8 mouse cellular contexts compared by ENCODE assay signal in genomic region chr12:112951150-112951842, GRCm38 (mm10). TPM values are rescaled to one million over a fixed set of nuclear protein-coding genes. Genes with fewer than 3 reads are reported as not detected.
DNase-seq lines count a peak whose midpoint lies in the region; ATAC-seq and TF ChIP-seq lines count a peak whose summit lies in the region.

No protein-coding gene starts in this region.

- no peaks in the 10 kb centered on the region for H3K9me3 ChIP-seq in heart, embryonic 12.5 days (replicated peaks)
- H3K9me3 ChIP-seq in limb, embryonic 13.5 days = no peaks in the 10 kb centered on the region

- no peak for DNase-seq in heart, postnatal 4 days
- no peak for DNase-seq in testis, postnatal 10 days (ENCODE audit: low spot score)
- DNase-seq in embryo, embryonic 9.5 days (ENCODE audit: extremely low spot score) = no peak
- DNase-seq in spleen, adult 18-20 months = no peak

- H3K27me3 ChIP-seq in heart, embryonic 12.5 days (replicated peaks) = peaks cover 4% of the 10 kb centered on the region; the same call in 1 of the 2 replicates
- no peaks in the 10 kb centered on the region for H3K27me3 ChIP-seq in testis, adult 2 months (ENCODE audit: control insufficient read depth, insufficient read depth, low read length)
- no peaks in the 10 kb centered on the region for H3K27me3 ChIP-seq in limb, embryonic 13.5 days

- peak overlapping the region; percentile 94 for H3K4me2 ChIP-seq in heart, embryonic 12.5 days
- peak overlapping the region; percentile 95 for H3K4me2 ChIP-seq in limb, embryonic 13.5 days (replicated peaks)

- H3K9ac ChIP-seq in heart, embryonic 12.5 days = peak overlapping the region; percentile 11; the same call in 1 of the 2 replicates
- H3K9ac ChIP-seq in limb, embryonic 13.5 days = peak overlapping the region; percentile 21; the same call in 1 of the 2 replicates

- ATAC-seq in heart, embryonic 12.5 days (ENCODE audit: insufficient number of reproducible peaks, low FRiP score) = no peak
- no peak for ATAC-seq in limb, embryonic 13.5 days (ENCODE audit: low FRiP score, low read depth)
- ATAC-seq in megakaryocyte-erythroid progenitor cell, adult 5-6 weeks (replicated peaks; ENCODE audit: low FRiP score, low TSS enrichment, poor library complexity, severe bottlenecking) = no peak

- H3K4me3 ChIP-seq in heart, embryonic 12.5 days = peak overlapping the region; percentile 59; the same call in 1 of the 2 replicates
- H3K4me3 ChIP-seq in testis, adult 2 months (ENCODE audit: control insufficient read depth, low read depth, low read length) = peak overlapping the region; percentile 54
- H3K4me3 ChIP-seq in limb, embryonic 13.5 days = 0 out of 2 replicates have a peak overlapping the region, but pooled peaks have one; percentile 62

- TF ChIP-seq POLR2A in testis, adult 2 months (IDR thresholded peaks at IDR 0.05; ENCODE audit: control insufficient read depth, low read depth, low read length) = no peak

- H3K27ac ChIP-seq in heart, embryonic 12.5 days (ENCODE audit: poor library complexity, severe bottlenecking) = peak overlapping the region; percentile 72
- no peak overlapping the region for H3K27ac ChIP-seq in testis, adult 2 months (ENCODE audit: control insufficient read depth, insufficient read depth, low read depth, low read length)
- H3K27ac ChIP-seq in limb, embryonic 13.5 days = no peak overlapping the region

- WGBS in heart, embryonic 12.5 days = 18% methylated on average over 7 of the region's 7 CpGs
- WGBS in limb, embryonic 13.5 days = 21% methylated on average over 7 of the region's 7 CpGs

- peaks cover 47% of the 10 kb centered on the region for H3K4me1 ChIP-seq in heart, embryonic 12.5 days (replicated peaks)
- peaks cover 23% of the 10 kb centered on the region for H3K4me1 ChIP-seq in testis, adult 2 months (ENCODE audit: control insufficient read depth, insufficient read depth, low read length)
- peaks cover 29% of the 10 kb centered on the region for H3K4me1 ChIP-seq in limb, embryonic 13.5 days

- H3K36me3 ChIP-seq in heart, embryonic 12.5 days = no peaks in the 10 kb centered on the region
- H3K36me3 ChIP-seq in testis, adult 2 months (ENCODE audit: control insufficient read depth, insufficient read depth, low read length) = no peaks in the 10 kb centered on the region
- H3K36me3 ChIP-seq in limb, embryonic 13.5 days = peaks cover 4% of the 10 kb centered on the region; the same call in 1 of the 2 replicates

- no peak for TF ChIP-seq CTCF in testis, adult 2 months (IDR thresholded peaks at IDR 0.05; ENCODE audit: control insufficient read depth, insufficient read depth, insufficient replicate concordance, low read depth, low read length)

RNA-seq across cellular contexts. Expression of gene Nudt14, which starts 9.4 kb away (rescaled TPM):
- polyA plus RNA-seq in heart, embryonic 12.5 days (2016; fragmentation: Nextera tagmentation; extraction: Ambion mirVana) = 38.3 and 41.7 TPM in 2 replicates
- total RNA-seq in heart, postnatal 4 days (2021) = 10 to 100 TPM; 10.3 to 15.7 TPM
- 14.8 and 15.6 TPM in 2 replicates for polyA plus RNA-seq in testis, adult 2 months (2012; rRNA removed)
- 83.8 and 88.9 TPM in 2 replicates for polyA plus RNA-seq in limb, embryonic 13.5 days (2015; fragmentation: Nextera tagmentation; extraction: Ambion mirVana)
- total RNA-seq in megakaryocyte-erythroid progenitor cell, adult 5-6 weeks (2014; fragmentation: Nextera tagmentation) = 9.9 and 22.9 TPM in 2 replicates
- 1.9 and 7.5 TPM in 2 replicates for total RNA-seq in megakaryocyte-erythroid progenitor cell, adult 5-6 weeks (2017)

RNA-seq across cellular contexts. Expression of gene Jag2, which starts 21.7 kb away (rescaled TPM):
- 2.6 TPM in 2 replicates for polyA plus RNA-seq in heart, embryonic 12.5 days (2016; fragmentation: Nextera tagmentation; extraction: Ambion mirVana)
- total RNA-seq in heart, postnatal 4 days (2021) = 10 to 100 TPM; 29.1 to 29.2 TPM
- 9.4 and 10.9 TPM in 2 replicates for polyA plus RNA-seq in testis, adult 2 months (2012; rRNA removed)
- polyA plus RNA-seq in limb, embryonic 13.5 days (2015; fragmentation: Nextera tagmentation; extraction: Ambion mirVana) = 5.9 and 7.8 TPM in 2 replicates
- total RNA-seq in megakaryocyte-erythroid progenitor cell, adult 5-6 weeks (2014; fragmentation: Nextera tagmentation) = 0.11 and 0.99 TPM in 2 replicates
- 0.23 and 5.7 TPM in 2 replicates for total RNA-seq in megakaryocyte-erythroid progenitor cell, adult 5-6 weeks (2017)

RNA-seq across cellular contexts. Expression of gene Btbd6, which starts 25.0 kb away (rescaled TPM):
- 22.4 and 23.0 TPM in 2 replicates for polyA plus RNA-seq in heart, embryonic 12.5 days (2016; fragmentation: Nextera tagmentation; extraction: Ambion mirVana)
- 10 to 100 TPM; 26.0 to 28.1 TPM for total RNA-seq in heart, postnatal 4 days (2021)
- polyA plus RNA-seq in testis, adult 2 months (2012; rRNA removed) = 5.5 and 7.5 TPM in 2 replicates
- polyA plus RNA-seq in limb, embryonic 13.5 days (2015; fragmentation: Nextera tagmentation; extraction: Ambion mirVana) = 26.7 and 27.5 TPM in 2 replicates
- total RNA-seq in megakaryocyte-erythroid progenitor cell, adult 5-6 weeks (2014; fragmentation: Nextera tagmentation) = 4.2 and 6.5 TPM in 2 replicates
- total RNA-seq in megakaryocyte-erythroid progenitor cell, adult 5-6 weeks (2017) = 5.0 and 8.7 TPM in 2 replicates

RNA-seq across cellular contexts. Expression of gene Brf1, which starts 49.2 kb away (rescaled TPM):
- polyA plus RNA-seq in heart, embryonic 12.5 days (2016; fragmentation: Nextera tagmentation; extraction: Ambion mirVana) = 40.3 and 42.9 TPM in 2 replicates
- total RNA-seq in heart, postnatal 4 days (2021) = 10 to 100 TPM; 38.3 to 40.8 TPM
- 67.1 and 67.8 TPM in 2 replicates for polyA plus RNA-seq in testis, adult 2 months (2012; rRNA removed)
- polyA plus RNA-seq in limb, embryonic 13.5 days (2015; fragmentation: Nextera tagmentation; extraction: Ambion mirVana) = 71.4 and 74.0 TPM in 2 replicates
- total RNA-seq in megakaryocyte-erythroid progenitor cell, adult 5-6 weeks (2014; fragmentation: Nextera tagmentation) = 79.6 and 114 TPM in 2 replicates
- 58.8 and 83.3 TPM in 2 replicates for total RNA-seq in megakaryocyte-erythroid progenitor cell, adult 5-6 weeks (2017)
